Mouse (Mus musculus) intestine, embryonic 16.5 days (tissue): ENCODE results near the gene Gm49711. TPM values are rescaled to one million over a fixed set of nuclear protein-coding genes. Genes with fewer than 3 reads are reported as not detected.

Source experiments
- ATAC-seq: fragments of 200-750 bp; cut with Nextera tagmentation; 2 replicates; pipeline ENCODE4 v1.8.0; 2017; ENCODE audit warnings: moderate TSS enrichment, moderate library complexity
- H3K27ac ChIP-seq: fragments of 300-500 bp; sonication (generic); 2 replicates; pipeline ENCODE4 v1.5.1; 2014; ENCODE audit warnings: mild to moderate bottlenecking, low read length
- H3K27me3 ChIP-seq: fragments of 300-500 bp; sonication (generic); replicated peaks from 2 replicates; pipeline ENCODE4 v1.6.1; 2014; ENCODE audit warnings: low read length, control low read depth, mixed read lengths; ENCODE audit not compliant: control insufficient read depth, insufficient read depth
- H3K36me3 ChIP-seq: fragments of 300-500 bp; sonication (generic); 2 replicates; pipeline ENCODE4 v1.6.1; 2014; ENCODE audit warnings: low read length, control low read depth; ENCODE audit not compliant: control insufficient read depth, insufficient read depth
- H3K4me1 ChIP-seq: fragments of 300-500 bp; sonication (generic); 2 replicates; pipeline ENCODE4 v1.6.1; 2014; ENCODE audit warnings: low read length, control low read depth, mixed read lengths; ENCODE audit not compliant: control insufficient read depth, insufficient read depth
- H3K4me2 ChIP-seq: fragments of 300-500 bp; sonication (generic); 2 replicates; pipeline ENCODE4 v1.6.1; 2014; ENCODE audit warnings: low read depth, low read length, control low read depth
- H3K4me3 ChIP-seq: fragments of 300-500 bp; sonication (generic); 2 replicates; pipeline ENCODE4 v1.5.1; 2014; ENCODE audit warnings: mild to moderate bottlenecking, low read length
- H3K9ac ChIP-seq: fragments of 300-500 bp; sonication (generic); 2 replicates; pipeline ENCODE4 v1.6.1; 2014; ENCODE audit warnings: low read depth, low read length
- H3K9me3 ChIP-seq: fragments of 300-500 bp; sonication (generic); 2 replicates; pipeline ENCODE4 v1.6.1; 2016; ENCODE audit warnings: low read length, control low read depth; ENCODE audit not compliant: control insufficient read depth
- WGBS: fragments of 180-500 bp; shearing (Covaris S2); extraction: QIAGEN DNeasy Blood & Tissue Kit; methylation state at CpG from one replicate; pipeline ENCODE4 v1.1.7; 2014; 5-methylcytosine and 5-hydroxymethylcytosine counted together
- polyA plus RNA-seq: library from polyadenylated mRNA; unstranded; fragments of >200 nt; fragmentation: Nextera tagmentation; extraction: Ambion mirVana; gene quantifications from 2 replicates; pipeline ENCODE4 v1.2.1, GENCODE M21; 2015

Gm49711 gene
- polyA plus RNA-seq, 1 experiment from 2014 or later: not detected

- H3K9ac ChIP-seq: no peak overlapping the region
- WGBS: 86% methylated on average over 8 of the region's 8 CpGs
- H3K4me3 ChIP-seq: no peak overlapping the region
- no peak for ATAC-seq
- H3K4me2 ChIP-seq: no peak overlapping the region
- 0 out of 2 replicates have a peak, but pooled peaks cover 3% of the 10 kb centered on the region for H3K9me3 ChIP-seq
- no peaks in the 10 kb centered on the region for H3K36me3 ChIP-seq
- H3K27ac ChIP-seq: no peak overlapping the region
- H3K27me3 ChIP-seq: no peaks in the 10 kb centered on the region
- no peaks in the 10 kb centered on the region; the same call in 1 of the 2 replicates for H3K4me1 ChIP-seq
Observed at GRCm38 (mm10) chr16:92129843-92130242, 71.7 kb downstream of the Gm49711 start.

- Histone ChIP-seq H3K27ac (no peak overlapping the region), H3K4me3 (no peak overlapping the region), H3K27me3 (no peaks in the 10 kb centered on the region), H3K9ac (no peak overlapping the region), H3K9me3 (no peaks in the 10 kb centered on the region), H3K36me3 (no peaks in the 10 kb centered on the region), H3K4me1 (no peaks in the 10 kb centered on the region; the same call in 1 of the 2 replicates), H3K4me2 (no peak overlapping the region)
- WGBS: 81% methylated on average over 4 of the region's 4 CpGs
- ATAC-seq: no peak
Observed at GRCm38 (mm10) chr16:92132511-92132910, 74.4 kb downstream of the Gm49711 start.

- no peaks in the 10 kb centered on the region for H3K36me3 ChIP-seq
- H3K27me3 ChIP-seq: no peaks in the 10 kb centered on the region
- WGBS: 87% methylated on average over 11 of the region's 11 CpGs
- H3K4me1 ChIP-seq: no peaks in the 10 kb centered on the region
- no peaks in the 10 kb centered on the region for H3K9me3 ChIP-seq
- no peak overlapping the region for H3K9ac ChIP-seq
- no peak overlapping the region for H3K4me3 ChIP-seq
- no peak for ATAC-seq
- no peak overlapping the region for H3K4me2 ChIP-seq
- no peak overlapping the region for H3K27ac ChIP-seq
Observed at GRCm38 (mm10) chr16:92134148-92134764, 76.1 kb downstream of the Gm49711 start.

GRCm38 (mm10) chr16:92136275-92136674, 78.2 kb downstream of the Gm49711 start:
- H3K4me1 ChIP-seq: no peaks in the 10 kb centered on the region
- H3K27me3 ChIP-seq: no peaks in the 10 kb centered on the region
- H3K4me3 ChIP-seq: no peak overlapping the region
- H3K9ac ChIP-seq: no peak overlapping the region
- no peaks in the 10 kb centered on the region for H3K9me3 ChIP-seq
- WGBS: 89% methylated on average over 15 of the region's 15 CpGs
- no peak overlapping the region for H3K4me2 ChIP-seq
- no peak for ATAC-seq
- no peaks in the 10 kb centered on the region for H3K36me3 ChIP-seq
- H3K27ac ChIP-seq: no peak overlapping the region

- Histone ChIP-seq H3K4me2 (no peak overlapping the region), H3K27me3 (no peaks in the 10 kb centered on the region), H3K9me3 (no peaks in the 10 kb centered on the region), H3K36me3 (no peaks in the 10 kb centered on the region), H3K4me1 (no peaks in the 10 kb centered on the region), H3K27ac (no peak overlapping the region), H3K4me3 (no peak overlapping the region), H3K9ac (no peak overlapping the region)
- 72% methylated on average over 15 of the region's 15 CpGs for WGBS
- no peak for ATAC-seq
Observed at GRCm38 (mm10) chr16:92139386-92140261, 81.5 kb downstream of the Gm49711 start.

GRCm38 (mm10) chr16:92140328-92140727, 82.2 kb downstream of the Gm49711 start:
- H3K9me3 ChIP-seq: no peaks in the 10 kb centered on the region
- no peak overlapping the region for H3K27ac ChIP-seq
- H3K4me3 ChIP-seq: no peak overlapping the region
- H3K4me1 ChIP-seq: no peaks in the 10 kb centered on the region
- H3K36me3 ChIP-seq: no peaks in the 10 kb centered on the region
- H3K27me3 ChIP-seq: no peaks in the 10 kb centered on the region
- no peak overlapping the region for H3K4me2 ChIP-seq
- no peak overlapping the region for H3K9ac ChIP-seq
- ATAC-seq: no peak
- 71% methylated on average over 9 of the region's 9 CpGs for WGBS

GRCm38 (mm10) chr16:92141021-92141420, 82.9 kb downstream of the Gm49711 start:
- Histone ChIP-seq H3K4me1 (no peaks in the 10 kb centered on the region), H3K27me3 (no peaks in the 10 kb centered on the region), H3K36me3 (no peaks in the 10 kb centered on the region), H3K4me3 (no peak overlapping the region), H3K9ac (no peak overlapping the region), H3K4me2 (no peak overlapping the region), H3K9me3 (no peaks in the 10 kb centered on the region), H3K27ac (no peak overlapping the region)
- WGBS: 91% methylated on average over 12 of the region's 12 CpGs
- ATAC-seq: no peak

- no peaks in the 10 kb centered on the region for H3K27me3 ChIP-seq
- no peak overlapping the region for H3K4me3 ChIP-seq
- no peaks in the 10 kb centered on the region for H3K36me3 ChIP-seq
- whole genome bisulfite sequencing: 64% methylated on average over 9 of the region's 9 CpGs
- H3K9me3 ChIP-seq: no peaks in the 10 kb centered on the region
- ATAC-seq: no peak
- H3K27ac ChIP-seq: no peak overlapping the region
- H3K4me2 ChIP-seq: no peak overlapping the region
- H3K9ac ChIP-seq: no peak overlapping the region
- no peaks in the 10 kb centered on the region for H3K4me1 ChIP-seq
Observed at GRCm38 (mm10) chr16:92142426-92143012, 84.4 kb downstream of the Gm49711 start.

GRCm38 (mm10) chr16:92147631-92148366, 89.7 kb downstream of the Gm49711 start:
- H3K27ac ChIP-seq: 0 out of 2 replicates have a peak overlapping the region, but pooled peaks have one; percentile 18
- peak; percentile 87 for ATAC-seq
- no peaks in the 10 kb centered on the region for H3K27me3 ChIP-seq
- H3K4me2 ChIP-seq: no peak overlapping the region
- peaks cover 9% of the 10 kb centered on the region; the same call in 1 of the 2 replicates for H3K4me1 ChIP-seq
- WGBS: 76% methylated on average over 12 of the region's 12 CpGs
- H3K9me3 ChIP-seq: no peaks in the 10 kb centered on the region
- H3K4me3 ChIP-seq: no peak overlapping the region
- H3K9ac ChIP-seq: no peak overlapping the region
- H3K36me3 ChIP-seq: no peaks in the 10 kb centered on the region
